Mouse (Mus musculus) heart, postnatal 0 days (tissue): Measurements from ENCODE around the gene Gm4737. TPM values are rescaled to one million over a fixed set of nuclear protein-coding genes. Genes with fewer than 3 reads are reported as not detected.

ENCODE experiments used
- ATAC-seq: fragments of 200-750 bp; cut with Nextera tagmentation; 2 replicates; pipeline ENCODE4 v1.8.0; 2017; ENCODE audit warnings: low read depth, moderate number of reproducible peaks, moderate library complexity; ENCODE audit not compliant: insufficient read depth
- DNase-seq: peaks from one replicate; pipeline ENCODE4 v3.0.0-alpha.2; 2016; ENCODE audit warnings: low spot score
- H3K27ac ChIP-seq: fragments of 300-500 bp; sonication (generic); 2 replicates; pipeline ENCODE4 v1.5.1; 2014; ENCODE audit warnings: low read depth, mild to moderate bottlenecking
- H3K27me3 ChIP-seq: fragments of 300-500 bp; sonication (generic); 2 replicates; pipeline ENCODE4 v1.6.1; 2014; ENCODE audit warnings: low read length, mixed read lengths; ENCODE audit not compliant: control insufficient read depth, insufficient read depth
- H3K36me3 ChIP-seq: fragments of 300-500 bp; sonication (generic); replicated peaks from 2 replicates; pipeline ENCODE4 v1.6.1; 2014; ENCODE audit warnings: low read length, mixed read lengths; ENCODE audit not compliant: control insufficient read depth, insufficient read depth
- H3K4me1 ChIP-seq: fragments of 300-500 bp; sonication (generic); 2 replicates; pipeline ENCODE4 v1.6.1; 2014; ENCODE audit warnings: antibody characterized with exemption; ENCODE audit not compliant: control insufficient read depth, insufficient read depth
- H3K4me2 ChIP-seq: fragments of 300-500 bp; sonication (generic); 2 replicates; pipeline ENCODE4 v1.6.1; 2014; ENCODE audit warnings: low read depth, mild to moderate bottlenecking, low read length, moderate library complexity
- H3K4me3 ChIP-seq: fragments of 300-500 bp; sonication (generic); 2 replicates; pipeline ENCODE4 v1.5.1; 2014; ENCODE audit warnings: low read depth, low read length
- H3K9ac ChIP-seq: fragments of 300-500 bp; sonication (generic); replicated peaks from 2 replicates; pipeline ENCODE4 v1.6.1; 2014; ENCODE audit warnings: low read depth, low read length, mixed read lengths
- H3K9me3 ChIP-seq: fragments of 300-500 bp; sonication (generic); replicated peaks from 2 replicates; pipeline ENCODE4 v1.6.1; 2016; ENCODE audit warnings: low read length; ENCODE audit not compliant: control insufficient read depth
- CTCF ChIP-seq: IDR thresholded peaks from 2 replicates; pipeline ENCODE4 v1.5.1; 2016; ENCODE audit warnings: antibody characterized with exemption, control low read depth, low read depth
- EP300 ChIP-seq: IDR thresholded peaks from 2 replicates; pipeline ENCODE4 v1.6.1; 2016; ENCODE audit warnings: antibody characterized with exemption, low read depth
- WGBS: fragments of 180-500 bp; shearing (Covaris S2); extraction: QIAGEN DNeasy Blood & Tissue Kit; methylation state at CpG from one replicate; pipeline ENCODE4 v1.1.7; 2014; 5-methylcytosine and 5-hydroxymethylcytosine counted together
- polyA plus RNA-seq: library from polyadenylated mRNA; unstranded; fragments of >200 nt; fragmentation: Nextera tagmentation; extraction: Ambion mirVana; gene quantifications from 2 replicates; pipeline ENCODE4 v1.2.1, GENCODE M21; 2015
- total RNA-seq: library from RNA; depleted of rRNA; stranded (reverse); fragments of >200 nt; gene quantifications from 2 replicates; pipeline ENCODE4 v1.2.3, GENCODE M21; 2014; ENCODE audit warnings: low replicate concordance

Gm4737 gene
- total and polyA plus RNA-seq, 2 experiments from 2014 or later, result 0.33 to 4.5 TPM

DNA sequence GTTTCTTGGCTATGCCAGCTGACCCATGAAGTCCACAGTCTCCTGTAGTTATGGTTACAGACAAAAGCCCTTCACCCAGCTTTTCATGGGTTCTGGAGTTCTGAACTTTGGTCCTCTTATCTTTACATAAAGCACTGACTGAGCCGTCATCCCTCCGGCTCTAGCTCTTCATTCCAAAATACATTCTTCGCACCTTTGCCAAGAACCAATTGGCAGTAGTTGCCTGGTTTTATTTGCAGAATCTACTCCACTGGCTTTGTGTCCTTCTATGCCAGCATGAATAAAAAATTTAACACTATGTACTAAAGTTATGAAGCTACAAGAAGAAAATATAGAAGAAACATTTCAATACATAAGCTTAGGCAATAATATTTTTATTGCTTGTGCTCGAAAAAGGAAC is 10.4 kb upstream of the Gm4737 start:
- DNase-seq (peak; percentile 32), ATAC-seq (0 out of 2 replicates have a peak, but pooled peaks have one; percentile 11)
- H3K27me3 ChIP-seq, result no peaks in the 10 kb centered on the region
- TF ChIP-seq CTCF, result no peak
- TF ChIP-seq EP300, result no peak
- H3K9ac ChIP-seq, result no peak overlapping the region
- no peak overlapping the region for H3K4me3 ChIP-seq
- WGBS, result 45% methylated on average over 4 of the region's 4 CpGs
- H3K4me1 ChIP-seq, result 0 out of 2 replicates have a peak, but pooled peaks cover 14% of the 10 kb centered on the region
- no peaks in the 10 kb centered on the region for H3K9me3 ChIP-seq
- no peaks in the 10 kb centered on the region for H3K36me3 ChIP-seq
- 0 out of 2 replicates have a peak overlapping the region, but pooled peaks have one; percentile 1 for H3K27ac ChIP-seq
- H3K4me2 ChIP-seq, result no peak overlapping the region

DNA sequence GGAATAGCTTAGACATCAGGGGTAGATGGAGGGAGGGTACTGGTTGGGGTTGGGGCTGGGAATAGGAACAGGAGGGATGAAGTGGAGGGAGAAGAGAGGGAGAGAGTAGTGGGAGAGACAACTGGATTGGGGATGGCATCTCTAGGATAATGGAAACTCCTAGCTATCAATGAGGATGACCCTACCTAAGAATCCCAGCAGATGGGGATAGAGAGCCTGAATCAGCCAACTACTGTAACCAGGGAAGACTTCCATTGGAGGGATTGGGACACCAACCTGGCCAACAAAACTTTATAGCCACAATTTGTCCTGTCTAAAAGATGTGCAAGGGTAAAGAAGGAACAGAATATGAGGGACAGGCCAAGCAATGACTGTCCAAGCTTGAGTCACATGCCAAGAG is 3.7 kb downstream of the Gm4737 start:
- Histone ChIP-seq H3K9ac (no peak overlapping the region), H3K4me2 (no peak overlapping the region), H3K4me1 (no peaks in the 10 kb centered on the region), H3K27ac (no peak overlapping the region), H3K9me3 (no peaks in the 10 kb centered on the region), H3K27me3 (no peaks in the 10 kb centered on the region), H3K36me3 (no peaks in the 10 kb centered on the region), H3K4me3 (no peak overlapping the region)
- ATAC-seq (no peak), DNase-seq (no peak)
- no peak for TF ChIP-seq EP300
- TF ChIP-seq CTCF, result peak; percentile 41

DNA sequence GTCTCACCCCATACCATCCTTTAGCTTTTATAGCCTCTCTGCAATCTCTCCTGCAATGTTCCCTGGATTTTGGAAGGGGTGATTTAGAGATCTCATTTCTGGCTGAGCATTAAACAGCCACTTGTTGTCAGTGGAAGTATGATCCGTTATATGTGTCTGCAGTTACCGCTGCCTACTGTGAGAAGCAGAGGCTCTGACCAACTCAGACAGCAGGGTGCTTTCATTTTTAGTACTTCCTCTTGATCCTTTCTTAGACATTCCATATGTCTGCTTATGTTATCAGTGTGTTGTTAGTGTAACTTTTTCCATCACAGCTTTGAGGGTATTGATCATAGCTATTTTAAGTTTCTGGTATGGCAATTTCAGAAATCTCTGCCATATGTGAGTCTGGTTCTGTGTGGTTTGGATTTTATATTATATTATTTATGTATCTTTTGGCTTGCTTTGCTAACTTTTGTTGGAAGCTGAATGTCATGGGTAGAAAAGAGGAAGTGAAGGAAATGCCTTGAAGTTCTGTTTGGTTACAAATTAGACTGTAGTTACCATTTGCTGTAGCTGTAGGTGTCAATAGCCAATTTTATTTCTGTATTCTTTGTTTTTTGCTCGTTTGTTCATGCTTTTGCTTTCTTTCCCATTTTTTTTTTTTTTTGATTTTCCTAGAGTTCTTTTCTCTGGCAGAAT is 6.1 kb downstream of the Gm4737 start:
- no peak for ATAC-seq
- WGBS, result 56% methylated on average over 3 of the region's 3 CpGs
- no peak overlapping the region for H3K27ac ChIP-seq
- H3K4me2 ChIP-seq, result no peak overlapping the region
- H3K9ac ChIP-seq, result no peak overlapping the region
- no peaks in the 10 kb centered on the region for H3K27me3 ChIP-seq
- no peaks in the 10 kb centered on the region for H3K9me3 ChIP-seq
- TF ChIP-seq EP300, result no peak
- no peak for TF ChIP-seq CTCF
- H3K4me1 ChIP-seq, result no peaks in the 10 kb centered on the region
- H3K36me3 ChIP-seq, result no peaks in the 10 kb centered on the region
- no peak for DNase-seq
- no peak overlapping the region for H3K4me3 ChIP-seq

DNA sequence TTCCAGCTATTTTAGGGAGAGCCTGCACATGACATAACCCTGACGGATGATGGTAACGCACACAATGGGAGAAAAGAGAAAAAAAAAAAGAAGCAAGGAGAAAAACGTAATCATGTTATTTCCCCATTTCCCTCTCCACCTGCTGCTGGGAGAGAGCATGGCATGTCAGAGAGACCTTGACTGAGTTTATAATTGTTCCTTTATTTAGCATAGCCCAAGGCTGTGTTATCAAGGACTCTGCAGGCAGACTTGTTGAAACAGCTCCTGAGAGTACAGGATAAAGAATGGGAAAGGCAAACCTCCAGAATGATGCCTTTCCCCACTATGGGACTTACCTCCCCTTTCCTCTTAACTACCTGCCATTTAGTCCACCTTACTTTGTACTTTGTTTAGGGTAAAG is 7.9 kb downstream of the Gm4737 start:
- H3K36me3 ChIP-seq, result no peaks in the 10 kb centered on the region
- H3K9ac ChIP-seq, result no peak overlapping the region
- no peaks in the 10 kb centered on the region for H3K27me3 ChIP-seq
- no peak overlapping the region for H3K4me2 ChIP-seq
- ATAC-seq (peak; percentile 51; the same call in 1 of the 2 replicates), DNase-seq (peak; percentile 41)
- TF ChIP-seq EP300 (no peak), CTCF (peak; percentile 31; the same call in 1 of the 2 replicates)
- H3K9me3 ChIP-seq, result no peaks in the 10 kb centered on the region
- H3K27ac ChIP-seq, result 0 out of 2 replicates have a peak overlapping the region, but pooled peaks have one; percentile 11
- H3K4me3 ChIP-seq, result no peak overlapping the region
- H3K4me1 ChIP-seq, result no peaks in the 10 kb centered on the region
- 13% methylated on average over 3 of the region's 3 CpGs for WGBS

DNA sequence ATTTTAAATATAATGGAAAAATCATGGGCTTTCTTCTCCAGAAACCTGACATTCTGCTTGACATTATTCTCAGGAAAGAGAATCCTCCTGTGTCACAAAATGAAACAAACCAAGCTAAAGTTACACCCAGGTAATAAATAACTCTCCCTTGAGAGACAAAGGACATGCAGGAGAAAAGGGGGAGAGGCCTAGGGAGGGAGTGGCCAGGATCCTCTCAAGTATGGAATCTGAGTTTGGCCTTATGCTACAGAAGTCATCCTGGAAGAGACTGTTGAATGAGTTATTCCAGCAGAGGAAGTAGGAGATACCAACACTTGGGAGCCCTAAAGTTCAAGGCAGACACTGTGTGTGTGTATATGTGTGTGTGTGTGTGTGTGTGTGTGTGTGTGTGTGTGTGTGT is 32.6 kb downstream of the Gm4737 start:
- H3K36me3 ChIP-seq, result no peaks in the 10 kb centered on the region
- H3K27me3 ChIP-seq, result no peaks in the 10 kb centered on the region
- no peaks in the 10 kb centered on the region for H3K9me3 ChIP-seq
- H3K4me1 ChIP-seq, result no peaks in the 10 kb centered on the region
- H3K4me2 ChIP-seq, result no peak overlapping the region
- H3K9ac ChIP-seq, result no peak overlapping the region
- no peak for DNase-seq
- H3K4me3 ChIP-seq, result no peak overlapping the region
- H3K27ac ChIP-seq, result no peak overlapping the region
- ATAC-seq, result no peak
- no peak for TF ChIP-seq CTCF
- TF ChIP-seq EP300, result no peak

DNA sequence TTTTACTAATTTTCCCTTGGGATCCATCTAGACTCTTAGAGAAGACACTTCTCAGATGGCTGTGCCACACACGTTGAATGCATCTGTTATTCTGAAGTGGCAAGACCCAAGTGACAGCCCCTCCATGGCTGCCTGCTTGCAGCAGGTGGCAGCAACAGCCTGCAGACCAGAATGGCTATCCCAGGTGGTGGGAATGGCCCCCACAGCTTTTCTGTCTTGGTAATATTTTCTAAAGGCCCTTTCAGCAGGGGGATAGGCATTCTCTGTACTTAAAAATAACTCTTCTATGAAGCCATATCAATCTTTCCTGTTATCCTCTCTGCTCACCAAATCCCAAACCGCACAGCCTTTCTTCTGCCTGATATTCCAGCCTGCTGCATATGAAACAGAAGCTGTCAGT is 33.5 kb downstream of the Gm4737 start:
- Histone ChIP-seq H3K9ac (no peak overlapping the region), H3K9me3 (no peaks in the 10 kb centered on the region), H3K27me3 (no peaks in the 10 kb centered on the region), H3K27ac (no peak overlapping the region), H3K4me3 (no peak overlapping the region), H3K36me3 (no peaks in the 10 kb centered on the region), H3K4me2 (no peak overlapping the region), H3K4me1 (no peaks in the 10 kb centered on the region)
- ATAC-seq (peak; percentile 60), DNase-seq (peak; percentile 36)
- TF ChIP-seq CTCF, result peak; percentile 74
- TF ChIP-seq EP300, result no peak
- 16% methylated on average over 2 of the region's 2 CpGs for WGBS
